Mouse (Mus musculus) mammary gland, adult 2 months (tissue): ENCODE measurements around the gene Gpx7. TPM values are rescaled to one million over a fixed set of nuclear protein-coding genes. Genes with fewer than 3 reads are reported as not detected.

ENCODE experiments used
- polyA plus RNA-seq: library from polyadenylated mRNA; depleted of rRNA; stranded (reverse); fragments of >200 nt; gene quantifications from 2 replicates; pipeline ENCODE4 v1.2.3, GENCODE M21; 2012; ENCODE audit warnings: low replicate concordance; rRNA removed

Gene Gpx7
- polyA plus RNA-seq = 23.9 and 33.6 TPM in 2 replicates

DNA sequence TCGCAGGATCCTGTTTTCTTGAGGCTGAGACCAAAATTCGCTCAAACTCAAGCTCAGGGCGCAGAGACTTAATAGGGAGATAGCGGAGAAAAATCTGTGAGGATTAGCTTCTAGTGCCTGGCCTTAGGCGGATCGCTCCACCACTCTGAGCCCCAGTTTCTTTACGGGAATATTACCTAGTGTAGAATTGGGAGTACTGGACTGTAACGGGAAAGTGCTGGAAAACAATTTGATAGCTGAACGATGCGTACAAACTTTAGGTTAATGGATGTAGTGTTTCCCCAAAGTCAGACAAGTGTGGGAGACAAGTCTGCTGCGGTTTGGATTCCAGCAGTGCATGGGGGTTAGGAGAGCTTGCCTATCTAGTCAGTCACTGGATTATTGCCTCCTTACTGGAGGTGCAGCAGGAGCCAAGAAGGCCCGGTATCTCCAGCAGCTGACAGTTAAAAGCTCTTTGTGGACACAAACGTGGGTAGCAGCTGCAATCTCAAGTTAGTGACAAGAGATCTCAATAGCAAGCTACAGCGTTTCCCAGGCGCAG is at the start of gene Gpx7:
Gene Gpx7 (minus strand): TSS at position 101 of the 541 bp plus-strand sequence.

DNA sequence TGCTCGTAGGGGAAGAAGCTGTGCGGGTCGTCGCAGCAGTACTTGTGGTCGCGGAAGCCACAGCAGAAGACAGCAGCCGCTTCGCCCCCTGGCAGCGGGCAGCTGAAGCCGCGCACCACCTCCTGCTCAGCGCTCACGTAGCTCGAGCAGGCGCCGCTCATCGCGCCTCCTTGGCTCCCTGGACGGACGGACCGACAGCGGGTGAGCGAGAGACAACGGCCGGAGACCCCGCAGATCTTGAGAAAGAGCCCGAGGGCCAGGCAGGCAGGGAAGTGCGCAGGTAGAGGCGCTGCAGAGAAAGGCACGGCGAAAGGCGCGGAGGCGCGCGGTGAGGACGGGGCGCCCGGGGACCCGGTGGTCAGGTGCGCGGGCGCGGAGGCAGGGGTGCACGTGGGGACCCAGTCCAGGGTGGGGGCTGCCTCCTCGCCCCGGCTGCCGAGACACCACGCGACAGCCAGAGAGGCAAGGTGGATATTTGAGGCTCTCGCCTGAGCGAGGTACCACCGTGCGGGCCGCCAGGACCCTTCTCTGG is 23.5 kb downstream of the Gpx7 start, which contains the start of gene Shisal2a:
Gene Shisal2a (minus strand): TSS at position 167 of the 532 bp plus-strand sequence.

Other genes starting within 250 kb of the Gpx7 start
- 70.9 and 78.7 TPM in 2 replicates for gene Echdc2, start 241.5 kb downstream of the Gpx7 start, polyA plus RNA-seq
- gene Zyg11a, start 188.9 kb downstream of the Gpx7 start, polyA plus RNA-seq = 2.7 and 3.9 TPM in 2 replicates
- 7.9 and 13.7 TPM in 2 replicates for gene Zyg11b, start 105.9 kb downstream of the Gpx7 start, polyA plus RNA-seq
- 7.3 and 8.6 TPM in 2 replicates for gene Coa7, start 78.8 kb downstream of the Gpx7 start, polyA plus RNA-seq
- gene Shisal2a, start 23.6 kb downstream of the Gpx7 start, polyA plus RNA-seq = not detected in 2 replicates
- 43.5 and 52.0 TPM in 2 replicates for gene Tut4, start 52.5 kb upstream of the Gpx7 start, polyA plus RNA-seq
- 2.0 and 4.0 TPM in 2 replicates for gene Prpf38a, start 172.4 kb upstream of the Gpx7 start, polyA plus RNA-seq
- 0.11 and 0.17 TPM in 2 replicates for gene Orc1, start 172.5 kb upstream of the Gpx7 start, polyA plus RNA-seq
- gene Cc2d1b, start 213.0 kb upstream of the Gpx7 start, polyA plus RNA-seq = 30.7 and 34.0 TPM in 2 replicates